Mouse (Mus musculus): ENCODE data around the gene Pdpk1. TPM values are rescaled to one million over a fixed set of nuclear protein-coding genes. Genes with fewer than 3 reads are reported as not detected.

Pdpk1 gene
- polyA plus RNA-seq, 1 experiment from 2014 or later: 24.3 TPM

GRCm38 (mm10) chr17:24167891-24168505, 17.3 kb upstream of the Pdpk1 start:
- no peaks in the 10 kb centered on the region for H3K9me3 ChIP-seq (replicated peaks; ENCODE audit: control insufficient read depth, low read length)
- peaks cover 35% of the 10 kb centered on the region for H3K4me1 ChIP-seq (ENCODE audit: control insufficient read depth, low read depth, low read length)
- peak overlapping the region; percentile 95 for H3K9ac ChIP-seq (ENCODE audit: low read depth, low read length)
- peaks cover 16% of the 10 kb centered on the region for H3K36me3 ChIP-seq (ENCODE audit: control insufficient read depth, insufficient read depth)
- no peaks in the 10 kb centered on the region for H3K27me3 ChIP-seq (ENCODE audit: control insufficient read depth, insufficient read depth, low read depth, low read length)
- peak overlapping the region; percentile 96 for H3K27ac ChIP-seq (ENCODE audit: low read length)
- peak overlapping the region; percentile 95 for H3K4me3 ChIP-seq (ENCODE audit: low read depth, low read length)
- whole genome bisulfite sequencing (ENCODE audit: insufficient replicate concordance): 36% methylated on average over 7 of the region's 7 CpGs
- ATAC-seq (ENCODE audit: low read depth): no peak
- H3K4me2 ChIP-seq (ENCODE audit: low read depth, low read length): peak overlapping the region; percentile 76

GRCm38 (mm10) chr17:24167120-24167519, 16.4 kb upstream of the Pdpk1 start:
- Histone ChIP-seq H3K27ac (ENCODE audit: low read length) (peak overlapping the region; percentile 35), H3K4me3 (ENCODE audit: low read depth, low read length) (peak overlapping the region; percentile 24), H3K4me1 (ENCODE audit: control insufficient read depth, low read depth, low read length) (peaks cover 44% of the 10 kb centered on the region), H3K4me2 (ENCODE audit: low read depth, low read length) (peak overlapping the region; percentile 76), H3K9ac (ENCODE audit: low read depth, low read length) (no peak overlapping the region; the same call in 1 of the 2 replicates), H3K36me3 (ENCODE audit: control insufficient read depth, insufficient read depth) (peaks cover 16% of the 10 kb centered on the region), H3K27me3 (ENCODE audit: control insufficient read depth, insufficient read depth, low read depth, low read length) (no peaks in the 10 kb centered on the region), H3K9me3 (replicated peaks; ENCODE audit: control insufficient read depth, low read length) (no peaks in the 10 kb centered on the region)
- WGBS (ENCODE audit: insufficient replicate concordance): 67% methylated on average over 6 of the region's 6 CpGs
- ATAC-seq (ENCODE audit: low read depth): no peak

GRCm38 (mm10) chr17:24164566-24165259, 14.0 kb upstream of the Pdpk1 start:
- no peaks in the 10 kb centered on the region for H3K9me3 ChIP-seq (replicated peaks; ENCODE audit: control insufficient read depth, low read length)
- H3K4me3 ChIP-seq (ENCODE audit: low read depth, low read length): no peak overlapping the region
- H3K27me3 ChIP-seq (ENCODE audit: control insufficient read depth, insufficient read depth, low read depth, low read length): no peaks in the 10 kb centered on the region
- H3K4me2 ChIP-seq (ENCODE audit: low read depth, low read length): no peak overlapping the region
- ATAC-seq (ENCODE audit: low read depth): no peak
- H3K36me3 ChIP-seq (ENCODE audit: control insufficient read depth, insufficient read depth): peaks cover 16% of the 10 kb centered on the region
- H3K4me1 ChIP-seq (ENCODE audit: control insufficient read depth, low read depth, low read length): peaks cover 42% of the 10 kb centered on the region
- no peak overlapping the region for H3K9ac ChIP-seq (ENCODE audit: low read depth, low read length)
- WGBS (ENCODE audit: insufficient replicate concordance): 68% methylated on average over 11 of the region's 11 CpGs
- 0 out of 2 replicates have a peak overlapping the region, but pooled peaks have one; percentile 4 for H3K27ac ChIP-seq (ENCODE audit: low read length)

DNA sequence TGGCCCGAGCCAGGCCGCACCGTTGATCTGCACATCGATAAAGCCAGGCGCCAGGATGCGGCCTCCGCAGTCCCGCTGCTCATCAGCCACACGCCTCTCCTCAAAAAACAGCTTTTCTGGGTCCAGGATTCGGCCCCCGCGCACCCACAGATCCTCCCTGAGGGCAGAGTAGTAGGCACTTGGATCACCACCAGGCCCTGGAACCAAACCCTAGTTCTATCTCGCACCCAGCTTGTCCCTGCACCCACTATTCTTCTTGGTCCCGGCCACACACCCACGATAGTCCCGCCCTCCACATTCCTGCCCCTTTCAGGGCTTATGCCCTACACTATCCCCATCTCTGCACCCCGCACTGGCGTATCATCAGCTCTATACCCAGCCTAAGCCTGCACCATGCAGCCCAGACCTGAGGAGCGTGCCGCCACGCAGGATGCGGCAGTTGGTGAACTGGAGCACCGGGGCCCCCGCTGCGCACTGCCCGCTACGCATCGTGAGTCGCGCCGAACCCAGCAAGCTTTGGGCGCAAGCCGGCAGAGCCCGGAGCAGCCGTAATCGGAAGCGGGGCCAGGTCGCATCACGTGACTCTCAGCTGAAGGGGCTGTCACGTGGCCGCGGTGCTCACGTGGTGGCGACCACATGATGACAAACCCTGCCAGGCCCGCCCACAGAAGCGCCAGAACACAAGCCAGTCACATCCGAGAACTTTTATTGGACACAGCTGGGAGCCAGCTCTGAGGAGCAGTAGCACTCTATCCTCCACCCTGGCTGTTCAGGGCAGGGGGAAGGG, 12.6 kb upstream of the Pdpk1 start, which contains the start of gene Amdhd2:
Gene Amdhd2 (minus strand): TSS at position 591 of the 787 bp plus-strand sequence.
- peak; percentile 85 for ATAC-seq (ENCODE audit: low read depth)
- H3K4me1 ChIP-seq (ENCODE audit: control insufficient read depth, low read depth, low read length): peaks cover 41% of the 10 kb centered on the region
- no peaks in the 10 kb centered on the region for H3K27me3 ChIP-seq (ENCODE audit: control insufficient read depth, insufficient read depth, low read depth, low read length)
- WGBS (ENCODE audit: insufficient replicate concordance): under 1% methylated on average over 47 of the region's 47 CpGs
- H3K4me3 ChIP-seq (ENCODE audit: low read depth, low read length): peak within 1 kb of the TSS; percentile 77
- peaks cover 16% of the 10 kb centered on the region for H3K36me3 ChIP-seq (ENCODE audit: control insufficient read depth, insufficient read depth)
- no peaks in the 10 kb centered on the region for H3K9me3 ChIP-seq (replicated peaks; ENCODE audit: control insufficient read depth, low read length)
- peak within 1 kb of the TSS; percentile 83 for H3K9ac ChIP-seq (ENCODE audit: low read depth, low read length)
- H3K27ac ChIP-seq (ENCODE audit: low read length): peak within 1 kb of the TSS; percentile 95
- H3K4me2 ChIP-seq (ENCODE audit: low read depth, low read length): peak within 1 kb of the TSS; percentile 98

DNA sequence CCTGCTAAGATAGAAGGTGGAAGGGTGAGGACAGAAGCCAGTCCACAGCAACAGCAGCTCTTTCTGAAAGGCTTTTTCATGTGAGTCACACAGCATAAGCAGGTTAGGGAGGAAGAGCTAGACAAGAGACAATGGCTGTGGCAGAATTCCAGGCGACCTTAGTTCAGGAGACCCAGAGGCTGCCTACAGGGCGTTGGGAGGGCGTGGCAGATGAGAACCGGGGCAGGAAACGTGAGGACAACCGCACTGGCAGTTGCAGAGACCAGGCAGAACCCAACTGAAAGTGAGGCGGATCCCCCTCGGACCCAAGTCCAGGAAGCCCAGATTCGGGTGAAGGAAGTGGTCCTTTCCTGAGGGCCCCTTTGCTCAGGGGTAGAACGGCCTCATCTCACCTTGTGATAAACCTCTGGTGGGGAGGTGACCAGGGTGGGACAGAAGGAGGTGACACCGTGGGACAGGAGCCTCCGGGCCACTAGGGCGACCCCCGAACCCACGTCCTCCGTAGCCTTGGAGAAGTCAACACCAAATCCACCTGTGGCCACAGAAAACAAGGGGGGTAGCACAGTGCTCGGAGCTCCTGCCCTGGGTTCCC, 12.0 kb upstream of the Pdpk1 start:
- no peaks in the 10 kb centered on the region for H3K27me3 ChIP-seq (ENCODE audit: control insufficient read depth, insufficient read depth, low read depth, low read length)
- H3K4me2 ChIP-seq (ENCODE audit: low read depth, low read length): peak overlapping the region; percentile 98
- peak overlapping the region; percentile 77 for H3K4me3 ChIP-seq (ENCODE audit: low read depth, low read length)
- H3K9me3 ChIP-seq (replicated peaks; ENCODE audit: control insufficient read depth, low read length): no peaks in the 10 kb centered on the region
- peak; percentile 27; the same call in 1 of the 2 replicates for ATAC-seq (ENCODE audit: low read depth)
- peak overlapping the region; percentile 95 for H3K27ac ChIP-seq (ENCODE audit: low read length)
- peaks cover 34% of the 10 kb centered on the region for H3K4me1 ChIP-seq (ENCODE audit: control insufficient read depth, low read depth, low read length)
- 1% methylated on average over 17 of the region's 17 CpGs for WGBS (ENCODE audit: insufficient replicate concordance)
- peak overlapping the region; percentile 83 for H3K9ac ChIP-seq (ENCODE audit: low read depth, low read length)
- peaks cover 14% of the 10 kb centered on the region for H3K36me3 ChIP-seq (ENCODE audit: control insufficient read depth, insufficient read depth)

- Histone ChIP-seq H3K4me3 (ENCODE audit: low read depth, low read length) (no peak overlapping the region), H3K4me2 (ENCODE audit: low read depth, low read length) (no peak overlapping the region), H3K9me3 (replicated peaks; ENCODE audit: control insufficient read depth, low read length) (no peaks in the 10 kb centered on the region), H3K9ac (ENCODE audit: low read depth, low read length) (no peak overlapping the region), H3K4me1 (ENCODE audit: control insufficient read depth, low read depth, low read length) (peaks cover 24% of the 10 kb centered on the region), H3K27ac (ENCODE audit: low read length) (no peak overlapping the region), H3K36me3 (ENCODE audit: control insufficient read depth, insufficient read depth) (peaks cover 2% of the 10 kb centered on the region), H3K27me3 (ENCODE audit: control insufficient read depth, insufficient read depth, low read depth, low read length) (no peaks in the 10 kb centered on the region)
- WGBS (ENCODE audit: insufficient replicate concordance): 76% methylated on average over 5 of the region's 5 CpGs
- no peak for ATAC-seq (ENCODE audit: low read depth)
Observed at GRCm38 (mm10) chr17:24161466-24161865, 10.7 kb upstream of the Pdpk1 start.

DNA sequence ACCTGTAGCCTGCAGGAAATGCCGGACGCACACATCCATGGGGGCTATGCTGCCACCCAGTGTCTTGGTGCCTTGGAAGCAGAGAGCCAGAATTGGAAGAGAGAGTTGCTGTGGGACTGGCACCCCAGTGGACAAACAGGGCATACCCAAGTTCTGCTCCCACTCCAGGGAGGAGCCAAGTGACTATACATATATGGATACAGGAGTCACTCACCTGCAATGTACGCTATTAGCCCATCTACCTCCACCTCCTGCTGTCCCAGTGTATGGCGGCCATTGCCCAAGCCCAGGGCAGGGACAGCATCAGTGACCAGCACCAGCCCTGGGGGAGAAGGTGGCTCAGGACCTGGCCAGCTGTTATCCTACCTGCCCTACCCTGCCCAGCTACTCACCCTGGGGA, 6.8 kb upstream of the Pdpk1 start:
- H3K27ac ChIP-seq (ENCODE audit: low read length): no peak overlapping the region
- no peak overlapping the region for H3K4me3 ChIP-seq (ENCODE audit: low read depth, low read length)
- 84% methylated on average over 4 of the region's 4 CpGs for WGBS (ENCODE audit: insufficient replicate concordance)
- H3K9ac ChIP-seq (ENCODE audit: low read depth, low read length): no peak overlapping the region
- no peaks in the 10 kb centered on the region for H3K27me3 ChIP-seq (ENCODE audit: control insufficient read depth, insufficient read depth, low read depth, low read length)
- no peaks in the 10 kb centered on the region for H3K9me3 ChIP-seq (replicated peaks; ENCODE audit: control insufficient read depth, low read length)
- no peak overlapping the region for H3K4me2 ChIP-seq (ENCODE audit: low read depth, low read length)
- peaks cover 25% of the 10 kb centered on the region for H3K4me1 ChIP-seq (ENCODE audit: control insufficient read depth, low read depth, low read length)
- H3K36me3 ChIP-seq (ENCODE audit: control insufficient read depth, insufficient read depth): peaks cover 2% of the 10 kb centered on the region; the same call in 1 of the 2 replicates
- ATAC-seq (ENCODE audit: low read depth): no peak

GRCm38 (mm10) chr17:24157121-24157520, 6.4 kb upstream of the Pdpk1 start:
- 79% methylated on average over 6 of the region's 6 CpGs for WGBS (ENCODE audit: insufficient replicate concordance)

More at GRCm38 (mm10) chr17:24157121-24157520, 6.4 kb upstream of the Pdpk1 start:
- Histone ChIP-seq H3K4me2 (ENCODE audit: low read depth, low read length) (no peak overlapping the region), H3K4me1 (ENCODE audit: control insufficient read depth, low read depth, low read length) (peaks cover 24% of the 10 kb centered on the region), H3K36me3 (ENCODE audit: control insufficient read depth, insufficient read depth) (peaks cover 2% of the 10 kb centered on the region; the same call in 1 of the 2 replicates), H3K27ac (ENCODE audit: low read length) (no peak overlapping the region), H3K9ac (ENCODE audit: low read depth, low read length) (no peak overlapping the region), H3K4me3 (ENCODE audit: low read depth, low read length) (no peak overlapping the region), H3K9me3 (replicated peaks; ENCODE audit: control insufficient read depth, low read length) (no peaks in the 10 kb centered on the region), H3K27me3 (ENCODE audit: control insufficient read depth, insufficient read depth, low read depth, low read length) (no peaks in the 10 kb centered on the region)
- no peak for ATAC-seq (ENCODE audit: low read depth)
